Mouse (Mus musculus) liver, embryonic 14 days (tissue): ENCODE measurements around the gene Spint1. TPM values are rescaled to one million over a fixed set of nuclear protein-coding genes. Genes with fewer than 3 reads are reported as not detected.

Experiments used
- polyA plus RNA-seq: library from polyadenylated mRNA; depleted of rRNA; stranded (reverse); fragments of >200 nt; gene quantifications from 2 replicates; pipeline ENCODE4 v1.2.3, GENCODE M21; 2012; rRNA removed

The Spint1 gene
- polyA plus RNA-seq = 0.16 and 0.31 TPM in 2 replicates

GRCm38 (mm10) chr2:119237210-119237870, at the start of gene Spint1:
TSS of gene Spint1 (plus strand) at chr2:119237362.

DNA sequence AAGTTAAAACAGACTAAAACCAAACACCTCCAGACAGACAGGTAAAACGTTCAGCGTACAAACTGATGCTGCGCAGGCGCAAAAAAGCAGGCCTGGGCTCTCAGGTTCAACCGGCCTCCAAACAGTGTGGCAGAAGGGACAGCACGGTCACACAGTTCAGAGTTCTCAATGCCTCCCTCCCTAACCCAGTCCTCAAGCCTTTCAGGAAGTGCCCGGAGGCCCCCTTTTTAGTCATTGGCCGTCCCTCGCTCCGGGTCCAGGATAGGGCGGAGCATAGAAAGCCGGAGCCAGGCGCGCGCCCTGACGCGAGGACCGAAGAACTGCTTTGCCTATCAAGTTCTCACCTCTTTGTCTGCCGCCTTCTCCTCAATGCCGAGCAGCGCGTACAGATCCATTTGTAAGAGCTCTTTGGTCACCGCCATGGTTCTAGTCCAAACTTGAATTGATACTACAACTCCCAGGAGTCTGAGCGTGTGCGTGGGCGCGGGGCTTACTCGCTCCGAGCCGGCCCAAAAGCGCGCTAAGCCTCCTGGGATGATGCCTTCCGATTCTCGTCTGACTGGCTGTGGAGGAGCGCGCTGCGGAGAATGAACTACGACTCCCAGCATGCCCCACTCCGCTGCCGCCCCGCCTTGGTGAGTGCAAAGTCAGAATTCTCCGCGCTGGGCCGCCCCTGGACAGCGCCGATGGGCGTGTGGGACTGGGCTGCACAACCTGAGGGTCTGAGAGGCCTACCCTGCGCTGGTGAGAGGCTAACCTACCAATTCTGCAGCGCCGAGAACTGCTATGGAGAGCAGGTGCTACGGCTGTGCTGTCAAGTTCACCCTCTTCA, 28.6 kb upstream of the Spint1 start, which contains the start of the genes Zfyve19 and Dnajc17:
Gene Zfyve19, plus strand, starts transcription at position 274 of the 832 bp plus-strand sequence.
Gene Dnajc17, minus strand, starts transcription at position 452 of the 832 bp plus-strand sequence.

GRCm38 (mm10) chr2:119229775-119230704, 7.1 kb upstream of the Spint1 start, which contains the start of gene Ppp1r14d:
TSS of gene Ppp1r14d (minus strand) at chr2:119229906.

GRCm38 (mm10) chr2:119270643-119271331, 33.6 kb downstream of the Spint1 start, which contains the start of gene Rhov:
TSS of gene Rhov (minus strand) at chr2:119271272.

DNA sequence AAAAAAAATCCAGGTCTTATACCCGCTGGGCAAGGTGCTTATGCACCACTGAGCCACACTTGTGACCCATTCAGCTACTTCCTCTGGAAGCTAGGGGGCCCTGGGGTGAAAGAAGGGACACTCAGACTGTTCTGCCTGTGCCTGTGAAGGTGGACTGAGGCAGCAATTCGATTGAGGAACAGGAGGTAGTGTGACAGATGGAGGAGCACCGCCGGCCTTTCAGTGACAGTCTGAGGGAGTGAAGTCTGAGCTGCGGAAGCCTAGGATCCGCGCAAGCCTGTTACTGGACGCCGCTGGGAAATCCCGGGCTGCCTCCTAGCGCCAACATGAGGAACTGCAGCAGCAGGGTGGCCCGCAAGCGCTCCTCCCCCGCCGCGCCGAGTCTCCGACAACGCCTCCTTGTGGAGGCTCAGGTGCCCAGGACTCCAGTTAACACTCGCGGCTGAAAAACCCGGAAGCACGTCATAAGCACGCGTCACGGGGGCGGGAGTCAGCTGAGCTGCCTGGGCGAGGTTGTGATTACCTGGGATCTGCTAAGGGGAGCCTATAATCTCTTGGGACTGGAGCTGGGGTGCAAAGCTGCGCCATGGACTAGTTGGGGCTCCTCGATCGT, 51.2 kb downstream of the Spint1 start, which contains the start of gene Vps18:
Gene Vps18, plus strand, starts transcription at position 471 of the 613 bp plus-strand sequence.

Other genes with a start within 250 kb of the Spint1 start
- gene Ccdc32, start 208.0 kb upstream of the Spint1 start, polyA plus RNA-seq = 6.7 and 7.8 TPM in 2 replicates
- 3.6 and 4.3 TPM in 2 replicates for gene Rpusd2, start 202.6 kb upstream of the Spint1 start, polyA plus RNA-seq
- 7.4 and 8.3 TPM in 2 replicates for gene Knl1, start 190.2 kb upstream of the Spint1 start, polyA plus RNA-seq
- 24.9 and 28.9 TPM in 2 replicates for gene Rad51, start 124.6 kb upstream of the Spint1 start, polyA plus RNA-seq
- gene Rmdn3, start 80.3 kb upstream of the Spint1 start, polyA plus RNA-seq = 21.8 and 25.6 TPM in 2 replicates
- 32.2 and 36.7 TPM in 2 replicates for gene Gchfr, start 69.6 kb upstream of the Spint1 start, polyA plus RNA-seq
- gene Gm14137, start 62.9 kb upstream of the Spint1 start, polyA plus RNA-seq = 0.01 TPM in 2 replicates
- 14.0 and 16.3 TPM in 2 replicates for gene Zfyve19, start 28.7 kb upstream of the Spint1 start, polyA plus RNA-seq
- gene Dnajc17, start 28.6 kb upstream of the Spint1 start, polyA plus RNA-seq = 11.1 and 13.4 TPM in 2 replicates
- not detected in 2 replicates for gene Ppp1r14d, start 7.5 kb upstream of the Spint1 start, polyA plus RNA-seq
- 0.03 and 0.06 TPM in 2 replicates for gene Rhov, start 33.9 kb downstream of the Spint1 start, polyA plus RNA-seq
- gene Vps18, start 51.4 kb downstream of the Spint1 start, polyA plus RNA-seq = 3.2 and 3.7 TPM in 2 replicates
- gene Dll4, start 88.4 kb downstream of the Spint1 start, polyA plus RNA-seq = 1.2 and 1.3 TPM in 2 replicates
- gene Chac1, start 113.9 kb downstream of the Spint1 start, polyA plus RNA-seq = 0.98 and 2.0 TPM in 2 replicates
- gene Ino80, start 240.3 kb downstream of the Spint1 start, polyA plus RNA-seq = 4.4 and 4.8 TPM in 2 replicates